Mouse (Mus musculus): ENCODE measurements at regions not wholly inside any gene's neighbourhood (a gene's known extent, or its start where the extent isn't known, plus 50 kb on each side); places are given as distances from the start of the nearest gene placed in this dataset.

DNA sequence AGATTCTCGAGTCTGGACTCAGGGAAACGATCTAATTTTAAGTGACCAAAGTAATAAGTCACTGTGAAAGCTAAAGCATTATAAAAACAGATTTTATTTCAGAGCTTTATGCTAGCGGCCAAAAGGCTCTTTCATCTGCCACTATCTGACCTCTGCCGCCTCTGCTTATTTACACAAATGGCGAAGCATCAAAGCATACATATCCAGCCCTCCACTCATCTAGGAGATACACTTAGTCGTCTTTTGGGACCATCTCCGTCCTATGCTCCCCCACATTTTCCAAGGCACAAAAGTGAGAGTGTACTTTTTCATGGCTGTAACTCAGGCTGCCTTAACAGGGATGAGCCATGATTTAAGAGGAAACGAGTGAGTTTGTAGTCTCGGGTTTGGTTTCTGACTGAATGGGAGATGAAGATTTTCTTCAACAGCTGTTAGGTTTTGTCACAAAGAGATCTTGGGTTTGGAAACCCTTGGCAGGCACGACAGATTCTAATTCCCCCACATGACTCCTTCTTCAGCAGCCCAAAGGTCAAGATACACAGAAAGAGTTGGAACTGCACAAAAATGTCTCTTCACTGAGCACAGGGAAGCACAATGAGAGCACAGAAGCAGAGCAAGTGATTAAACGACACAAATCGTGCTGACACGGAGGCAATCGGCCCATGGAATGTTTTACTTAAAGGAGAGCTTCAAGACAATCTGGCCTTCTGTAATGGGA is 96.7 kb upstream of the Actbl2 start:
- H3K36me3 ChIP-seq (ENCODE audit: control insufficient read depth, insufficient read depth, low read length) = no peaks in the 10 kb centered on the region
- H3K27ac ChIP-seq (ENCODE audit: low read length) = peak overlapping the region; percentile 82
- H3K4me3 ChIP-seq (replicated peaks; ENCODE audit: low read length) = no peak overlapping the region
- WGBS = 37% methylated on average over 14 of the region's 14 CpGs
- no peaks in the 10 kb centered on the region for H3K27me3 ChIP-seq (ENCODE audit: control insufficient read depth, insufficient read depth, low read length)
- H3K4me2 ChIP-seq (ENCODE audit: low read depth, low read length) = no peak overlapping the region
- no peaks in the 10 kb centered on the region for H3K4me1 ChIP-seq (ENCODE audit: control insufficient read depth, insufficient read depth, low read length)
- ATAC-seq (ENCODE audit: insufficient read depth, low FRiP score) = peak; percentile 58; the same call in 1 of the 2 replicates
- no peaks in the 10 kb centered on the region for H3K9me3 ChIP-seq (replicated peaks; ENCODE audit: control insufficient read depth, low read length)
- H3K9ac ChIP-seq (ENCODE audit: low read length) = no peak overlapping the region

- H3K4me3 ChIP-seq (replicated peaks; ENCODE audit: low read length) = no peak overlapping the region
- no peaks in the 10 kb centered on the region for H3K36me3 ChIP-seq (ENCODE audit: control insufficient read depth, insufficient read depth, low read length)
- H3K9me3 ChIP-seq (replicated peaks; ENCODE audit: control insufficient read depth, low read length) = no peaks in the 10 kb centered on the region
- H3K4me1 ChIP-seq (ENCODE audit: control insufficient read depth, insufficient read depth, low read length) = no peaks in the 10 kb centered on the region
- no peak for ATAC-seq (ENCODE audit: insufficient read depth, low FRiP score)
- no peak overlapping the region for H3K9ac ChIP-seq (ENCODE audit: low read length)
- no peak overlapping the region for H3K4me2 ChIP-seq (ENCODE audit: low read depth, low read length)
- H3K27me3 ChIP-seq (ENCODE audit: control insufficient read depth, insufficient read depth, low read length) = no peaks in the 10 kb centered on the region
- no peak overlapping the region for H3K27ac ChIP-seq (ENCODE audit: low read length)
These were observed 95.3 kb upstream of the Actbl2 start for GRCm38 (mm10) chr13:111159498-111159897.

DNA sequence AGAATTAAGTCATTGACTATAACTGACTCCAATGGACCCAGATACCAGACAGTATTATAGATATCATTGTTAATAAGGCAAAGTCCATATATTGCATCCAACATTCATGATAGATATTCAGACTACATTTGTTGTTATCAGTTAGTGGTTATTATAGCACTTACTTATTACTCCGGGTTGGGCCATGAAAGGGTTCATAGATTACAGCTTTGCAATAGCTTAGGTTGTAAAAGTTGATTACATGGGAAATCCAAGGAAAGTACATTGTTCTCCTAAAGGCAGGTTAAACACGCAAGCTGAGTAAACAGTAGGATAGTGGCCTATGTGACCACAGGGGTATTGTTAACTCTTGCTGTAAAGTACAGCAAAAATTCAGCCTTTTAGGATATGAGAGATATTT is 89.3 kb upstream of the Actbl2 start:
- ATAC-seq (ENCODE audit: insufficient read depth, low FRiP score) = peak; percentile 53; the same call in 1 of the 2 replicates

DNA sequence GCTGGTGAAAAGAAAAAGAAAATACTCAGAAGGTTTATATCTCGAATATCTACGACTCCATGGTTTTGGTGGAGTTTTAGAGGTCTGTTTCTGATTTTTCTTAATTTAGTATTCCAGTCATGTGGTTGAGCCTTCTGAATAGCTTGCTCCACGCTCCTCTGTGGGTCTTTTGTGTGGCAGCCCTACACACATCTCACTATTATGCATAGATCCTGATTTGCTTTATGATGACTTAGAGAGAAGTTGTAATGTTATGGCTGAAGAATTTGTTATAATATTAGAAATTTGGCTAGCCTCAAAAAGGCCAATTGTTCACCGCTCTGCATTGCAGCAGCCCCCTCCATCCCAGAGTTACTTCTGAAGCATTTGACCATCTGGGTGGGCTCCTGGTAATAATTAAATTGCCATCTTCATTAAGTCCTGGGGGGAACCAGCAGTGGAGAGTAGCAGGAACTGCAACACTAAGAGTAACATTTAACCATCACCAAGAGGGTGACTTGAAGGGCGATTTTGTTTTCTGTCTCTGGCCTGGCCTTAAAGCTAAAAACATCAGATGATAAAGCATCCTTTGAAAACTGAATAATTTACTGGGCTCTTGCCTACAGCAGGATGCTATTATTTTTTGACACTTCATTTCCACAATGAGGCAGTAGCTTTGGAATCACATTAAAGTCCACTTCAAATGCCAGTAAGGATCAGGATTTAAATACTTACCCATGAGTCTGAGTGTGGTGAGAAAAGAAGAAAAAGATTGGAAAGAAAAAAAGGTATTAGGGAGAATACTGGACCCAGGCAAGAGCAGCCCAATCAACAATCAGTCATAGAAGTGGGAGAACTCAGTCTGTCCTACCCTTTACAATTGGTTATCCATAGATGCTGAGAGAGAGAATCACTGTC is 84.3 kb upstream of the Actbl2 start:
- Histone ChIP-seq H3K9me3 (replicated peaks; ENCODE audit: control insufficient read depth, low read length) (no peaks in the 10 kb centered on the region), H3K27ac (ENCODE audit: low read length) (no peak overlapping the region), H3K27me3 (ENCODE audit: control insufficient read depth, insufficient read depth, low read length) (no peaks in the 10 kb centered on the region), H3K4me1 (ENCODE audit: control insufficient read depth, insufficient read depth, low read length) (no peaks in the 10 kb centered on the region), H3K36me3 (ENCODE audit: control insufficient read depth, insufficient read depth, low read length) (no peaks in the 10 kb centered on the region), H3K4me3 (replicated peaks; ENCODE audit: low read length) (no peak overlapping the region), H3K4me2 (ENCODE audit: low read depth, low read length) (no peak overlapping the region), H3K9ac (ENCODE audit: low read length) (no peak overlapping the region)
- 84% methylated on average over 5 of the region's 5 CpGs for WGBS
- ATAC-seq (ENCODE audit: insufficient read depth, low FRiP score) = no peak

More for the DNA sequence above, 89.3 kb upstream of the Actbl2 start:
- 64% methylated on average over 2 of the region's 2 CpGs for WGBS
- Histone ChIP-seq H3K36me3 (ENCODE audit: control insufficient read depth, insufficient read depth, low read length) (no peaks in the 10 kb centered on the region), H3K9me3 (replicated peaks; ENCODE audit: control insufficient read depth, low read length) (no peaks in the 10 kb centered on the region), H3K4me2 (ENCODE audit: low read depth, low read length) (no peak overlapping the region), H3K9ac (ENCODE audit: low read length) (no peak overlapping the region), H3K27ac (ENCODE audit: low read length) (no peak overlapping the region), H3K27me3 (ENCODE audit: control insufficient read depth, insufficient read depth, low read length) (no peaks in the 10 kb centered on the region), H3K4me3 (replicated peaks; ENCODE audit: low read length) (no peak overlapping the region), H3K4me1 (ENCODE audit: control insufficient read depth, insufficient read depth, low read length) (no peaks in the 10 kb centered on the region)

- 78% methylated on average over 6 of the region's 6 CpGs for WGBS
- H3K27ac ChIP-seq (ENCODE audit: low read length) = no peak overlapping the region
- H3K9me3 ChIP-seq (replicated peaks; ENCODE audit: control insufficient read depth, low read length) = no peaks in the 10 kb centered on the region
- H3K4me2 ChIP-seq (ENCODE audit: low read depth, low read length) = no peak overlapping the region
- H3K9ac ChIP-seq (ENCODE audit: low read length) = no peak overlapping the region
- no peaks in the 10 kb centered on the region for H3K27me3 ChIP-seq (ENCODE audit: control insufficient read depth, insufficient read depth, low read length)
- no peaks in the 10 kb centered on the region for H3K36me3 ChIP-seq (ENCODE audit: control insufficient read depth, insufficient read depth, low read length)
- no peaks in the 10 kb centered on the region for H3K4me1 ChIP-seq (ENCODE audit: control insufficient read depth, insufficient read depth, low read length)
- no peak for ATAC-seq (ENCODE audit: insufficient read depth, low FRiP score)
- H3K4me3 ChIP-seq (replicated peaks; ENCODE audit: low read length) = no peak overlapping the region
These were observed 75.6 kb upstream of the Actbl2 start for GRCm38 (mm10) chr13:111179186-111179585.

- H3K36me3 ChIP-seq (ENCODE audit: control insufficient read depth, insufficient read depth, low read length) = no peaks in the 10 kb centered on the region
- no peak overlapping the region for H3K4me2 ChIP-seq (ENCODE audit: low read depth, low read length)
- H3K27me3 ChIP-seq (ENCODE audit: control insufficient read depth, insufficient read depth, low read length) = no peaks in the 10 kb centered on the region
- ATAC-seq (ENCODE audit: insufficient read depth, low FRiP score) = no peak
- H3K9ac ChIP-seq (ENCODE audit: low read length) = no peak overlapping the region
- 59% methylated on average over 2 of the region's 2 CpGs for WGBS
- no peak overlapping the region for H3K4me3 ChIP-seq (replicated peaks; ENCODE audit: low read length)
- H3K4me1 ChIP-seq (ENCODE audit: control insufficient read depth, insufficient read depth, low read length) = no peaks in the 10 kb centered on the region
- no peaks in the 10 kb centered on the region for H3K9me3 ChIP-seq (replicated peaks; ENCODE audit: control insufficient read depth, low read length)
- H3K27ac ChIP-seq (ENCODE audit: low read length) = no peak overlapping the region
These were observed 71.5 kb upstream of the Actbl2 start for GRCm38 (mm10) chr13:111183293-111183692.

DNA sequence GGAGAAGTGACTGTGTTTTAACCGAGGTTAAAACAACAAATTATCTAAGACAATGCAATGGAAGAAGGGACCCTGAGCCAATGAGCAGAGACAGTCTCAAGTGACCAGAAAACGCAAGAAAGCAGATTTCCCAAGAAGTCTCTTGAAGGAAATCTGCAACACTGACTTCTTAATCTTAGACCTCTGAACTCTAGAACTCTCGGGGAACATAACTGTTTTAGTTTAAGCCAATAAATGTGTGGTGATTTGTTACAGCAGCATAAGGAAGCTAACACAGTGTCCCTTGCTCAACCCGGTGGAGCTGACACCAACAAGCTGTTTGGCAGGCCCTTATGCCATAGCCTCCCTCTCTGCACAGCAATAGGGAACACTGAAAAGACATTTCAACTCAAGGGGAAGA is 69.0 kb upstream of the Actbl2 start:
- H3K4me2 ChIP-seq (ENCODE audit: low read depth, low read length) = no peak overlapping the region
- no peak overlapping the region for H3K9ac ChIP-seq (ENCODE audit: low read length)
- H3K9me3 ChIP-seq (replicated peaks; ENCODE audit: control insufficient read depth, low read length) = no peaks in the 10 kb centered on the region
- no peaks in the 10 kb centered on the region for H3K4me1 ChIP-seq (ENCODE audit: control insufficient read depth, insufficient read depth, low read length)
- H3K36me3 ChIP-seq (ENCODE audit: control insufficient read depth, insufficient read depth, low read length) = no peaks in the 10 kb centered on the region
- 48% methylated on average over 4 of the region's 4 CpGs for WGBS
- H3K27me3 ChIP-seq (ENCODE audit: control insufficient read depth, insufficient read depth, low read length) = no peaks in the 10 kb centered on the region
- no peak overlapping the region for H3K4me3 ChIP-seq (replicated peaks; ENCODE audit: low read length)
- no peak for ATAC-seq (ENCODE audit: insufficient read depth, low FRiP score)
- H3K27ac ChIP-seq (ENCODE audit: low read length) = no peak overlapping the region

GRCm38 (mm10) chr13:111186833-111187232 is 68.0 kb upstream of the Actbl2 start:
- Histone ChIP-seq H3K4me2 (ENCODE audit: low read depth, low read length) (no peak overlapping the region), H3K9me3 (replicated peaks; ENCODE audit: control insufficient read depth, low read length) (no peaks in the 10 kb centered on the region), H3K4me1 (ENCODE audit: control insufficient read depth, insufficient read depth, low read length) (peaks cover 3% of the 10 kb centered on the region; the same call in 1 of the 2 replicates), H3K36me3 (ENCODE audit: control insufficient read depth, insufficient read depth, low read length) (no peaks in the 10 kb centered on the region), H3K4me3 (replicated peaks; ENCODE audit: low read length) (no peak overlapping the region), H3K27ac (ENCODE audit: low read length) (no peak overlapping the region), H3K9ac (ENCODE audit: low read length) (no peak overlapping the region), H3K27me3 (ENCODE audit: control insufficient read depth, insufficient read depth, low read length) (no peaks in the 10 kb centered on the region)
- ATAC-seq (ENCODE audit: insufficient read depth, low FRiP score) = no peak
- WGBS = 83% methylated on average over 2 of the region's 2 CpGs

- H3K4me3 ChIP-seq (replicated peaks; ENCODE audit: low read length) = no peak overlapping the region
- no peaks in the 10 kb centered on the region for H3K36me3 ChIP-seq (ENCODE audit: control insufficient read depth, insufficient read depth, low read length)
- H3K9ac ChIP-seq (ENCODE audit: low read length) = no peak overlapping the region
- no peak overlapping the region for H3K4me2 ChIP-seq (ENCODE audit: low read depth, low read length)
- no peaks in the 10 kb centered on the region for H3K27me3 ChIP-seq (ENCODE audit: control insufficient read depth, insufficient read depth, low read length)
- no peaks in the 10 kb centered on the region for H3K9me3 ChIP-seq (replicated peaks; ENCODE audit: control insufficient read depth, low read length)
- WGBS = 50% methylated on average over 2 of the region's 2 CpGs
- H3K27ac ChIP-seq (ENCODE audit: low read length) = peak overlapping the region; percentile 63
- peak; percentile 94 for ATAC-seq (ENCODE audit: insufficient read depth, low FRiP score)
- H3K4me1 ChIP-seq (ENCODE audit: control insufficient read depth, insufficient read depth, low read length) = peaks cover 4% of the 10 kb centered on the region; the same call in 1 of the 2 replicates
These were observed 60.9 kb upstream of the Actbl2 start for GRCm38 (mm10) chr13:111193919-111194318.

Data from stomach, embryonic 16.5 days (tissue).